Mouse (Mus musculus) liver, embryonic 12.5 days (tissue): ENCODE measurements around the gene Cyp27b1. TPM values are rescaled to one million over a fixed set of nuclear protein-coding genes. Genes with fewer than 3 reads are reported as not detected.

ENCODE experiments used
- ATAC-seq: fragments of 200-750 bp; cut with Nextera tagmentation; 2 replicates; pipeline ENCODE4 v1.8.0; 2017; ENCODE audit warnings: moderate number of reproducible peaks, mild to moderate bottlenecking, moderate library complexity
- H3K27ac ChIP-seq: fragments of 300-500 bp; sonication (generic); 2 replicates; pipeline ENCODE4 v1.5.1; 2016; ENCODE audit warnings: mild to moderate bottlenecking
- H3K27me3 ChIP-seq: fragments of 300-500 bp; sonication (generic); replicated peaks from 2 replicates; pipeline ENCODE4 v1.6.1; 2016; ENCODE audit warnings: mild to moderate bottlenecking, moderate library complexity
- H3K36me3 ChIP-seq: fragments of 300-500 bp; sonication (generic); 2 replicates; pipeline ENCODE4 v1.6.1; 2016; ENCODE audit warnings: mild to moderate bottlenecking, moderate library complexity
- H3K4me1 ChIP-seq: fragments of 300-500 bp; sonication (generic); 2 replicates; pipeline ENCODE4 v1.6.1; 2016
- H3K4me2 ChIP-seq: fragments of 300-500 bp; sonication (generic); 2 replicates; pipeline ENCODE4 v1.6.1; 2016; ENCODE audit warnings: mild to moderate bottlenecking, moderate library complexity
- H3K4me3 ChIP-seq: fragments of 300-500 bp; sonication (generic); 2 replicates; pipeline ENCODE4 v1.5.1; 2016; ENCODE audit warnings: mild to moderate bottlenecking, moderate library complexity
- H3K9ac ChIP-seq: fragments of 300-500 bp; sonication (generic); 2 replicates; pipeline ENCODE4 v1.6.1; 2016; ENCODE audit warnings: mild to moderate bottlenecking, moderate library complexity
- H3K9me3 ChIP-seq: fragments of 300-500 bp; sonication (generic); replicated peaks from 2 replicates; pipeline ENCODE4 v1.6.1; 2016; ENCODE audit warnings: mild to moderate bottlenecking, moderate library complexity
- WGBS: fragments of 180-500 bp; shearing (Covaris S2); methylation state at CpG from one replicate; pipeline ENCODE4 v1.1.7; 2016; ENCODE audit not compliant: insufficient replicate concordance; 5-methylcytosine and 5-hydroxymethylcytosine counted together
- polyA plus RNA-seq: library from polyadenylated mRNA; unstranded; fragments of >200 nt; fragmentation: Nextera tagmentation; extraction: Ambion mirVana; gene quantifications from 2 replicates; pipeline ENCODE4 v1.2.1, GENCODE M21; 2016

Gene Cyp27b1
- polyA plus RNA-seq, 1 experiment from 2014 or later, result 0.10 TPM

DNA sequence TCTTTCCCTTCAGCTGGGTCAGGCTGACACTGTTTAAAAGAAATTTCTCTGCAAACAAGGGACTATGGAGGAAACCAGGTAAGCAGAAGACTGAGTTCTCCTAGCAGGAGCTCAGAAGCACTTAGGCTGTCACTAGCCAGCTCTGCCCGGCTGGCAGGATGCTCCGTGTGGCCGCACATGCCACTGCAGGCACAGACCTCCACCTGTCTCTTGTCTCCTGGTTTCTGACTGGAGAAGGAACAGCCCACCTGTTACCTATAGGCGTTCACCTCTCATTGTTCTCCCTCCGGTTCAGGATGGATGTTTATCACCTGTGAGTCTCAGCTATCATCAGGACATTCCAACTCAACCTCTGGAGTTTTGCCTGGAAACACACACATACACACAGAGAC, 35.9 kb downstream of the Cyp27b1 start:
- Histone ChIP-seq H3K27me3 (peaks cover 56% of the 10 kb centered on the region), H3K36me3 (no peaks in the 10 kb centered on the region), H3K4me3 (no peak overlapping the region), H3K4me2 (no peak overlapping the region), H3K9ac (no peak overlapping the region), H3K27ac (no peak overlapping the region), H3K9me3 (no peaks in the 10 kb centered on the region), H3K4me1 (peaks cover 36% of the 10 kb centered on the region)
- WGBS, result 64% methylated on average over 5 of the region's 5 CpGs
- no peak for ATAC-seq

DNA sequence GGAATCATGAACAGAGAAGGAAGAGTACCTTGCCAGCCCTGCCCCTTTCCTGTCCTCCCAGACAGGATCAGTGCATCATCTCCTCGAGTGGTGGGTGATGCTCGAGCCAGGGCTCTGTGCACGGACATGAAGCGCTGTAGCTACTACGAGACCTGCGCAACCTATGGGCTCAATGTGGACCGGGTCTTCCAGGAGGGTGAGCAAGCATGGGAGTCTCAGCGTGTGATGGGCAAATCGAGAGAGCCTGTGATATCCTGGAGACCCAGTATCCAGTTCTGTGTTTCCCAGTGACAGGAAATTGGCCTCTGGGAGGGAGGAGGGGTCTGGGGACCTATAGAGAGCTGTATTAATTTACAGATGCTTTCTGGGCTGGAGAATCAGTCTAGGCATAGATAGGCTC, 37.0 kb downstream of the Cyp27b1 start:
- H3K27ac ChIP-seq, result no peak overlapping the region
- peaks cover 56% of the 10 kb centered on the region for H3K27me3 ChIP-seq
- H3K9ac ChIP-seq, result no peak overlapping the region
- 73% methylated on average over 9 of the region's 9 CpGs for WGBS
- H3K4me2 ChIP-seq, result no peak overlapping the region
- H3K4me3 ChIP-seq, result no peak overlapping the region
- no peaks in the 10 kb centered on the region for H3K9me3 ChIP-seq
- no peak for ATAC-seq
- no peaks in the 10 kb centered on the region for H3K36me3 ChIP-seq
- peaks cover 25% of the 10 kb centered on the region for H3K4me1 ChIP-seq

DNA sequence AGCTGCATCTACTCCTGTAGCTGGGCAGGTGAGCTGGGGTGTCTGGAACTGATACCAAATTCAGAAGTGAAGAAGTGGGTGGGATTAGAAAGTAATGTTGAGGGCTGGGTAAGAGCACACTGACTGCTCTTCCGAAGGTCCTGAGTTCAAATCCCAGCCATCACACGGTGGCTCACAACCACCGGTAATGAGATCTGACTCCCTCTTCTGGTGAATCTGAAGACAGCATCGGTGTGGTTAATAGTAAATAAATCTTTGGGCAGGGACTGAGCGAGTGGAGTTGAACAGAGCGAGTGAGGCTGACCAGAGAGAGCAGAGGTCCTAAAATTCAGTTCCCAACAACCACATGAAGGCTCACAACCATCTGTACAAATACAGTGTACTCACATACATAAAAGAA, 37.6 kb downstream of the Cyp27b1 start:
- WGBS, result 67% methylated on average over 6 of the region's 6 CpGs
- Histone ChIP-seq H3K9me3 (no peaks in the 10 kb centered on the region), H3K27ac (no peak overlapping the region), H3K36me3 (no peaks in the 10 kb centered on the region), H3K4me1 (peaks cover 21% of the 10 kb centered on the region), H3K4me2 (no peak overlapping the region), H3K27me3 (peaks cover 56% of the 10 kb centered on the region), H3K4me3 (no peak overlapping the region), H3K9ac (no peak overlapping the region)
- ATAC-seq, result no peak

GRCm38 (mm10) chr10:127090560-127091411, 42.7 kb downstream of the Cyp27b1 start:
- Histone ChIP-seq H3K27me3 (peaks cover 44% of the 10 kb centered on the region), H3K4me2 (peak overlapping the region; percentile 51)

DNA sequence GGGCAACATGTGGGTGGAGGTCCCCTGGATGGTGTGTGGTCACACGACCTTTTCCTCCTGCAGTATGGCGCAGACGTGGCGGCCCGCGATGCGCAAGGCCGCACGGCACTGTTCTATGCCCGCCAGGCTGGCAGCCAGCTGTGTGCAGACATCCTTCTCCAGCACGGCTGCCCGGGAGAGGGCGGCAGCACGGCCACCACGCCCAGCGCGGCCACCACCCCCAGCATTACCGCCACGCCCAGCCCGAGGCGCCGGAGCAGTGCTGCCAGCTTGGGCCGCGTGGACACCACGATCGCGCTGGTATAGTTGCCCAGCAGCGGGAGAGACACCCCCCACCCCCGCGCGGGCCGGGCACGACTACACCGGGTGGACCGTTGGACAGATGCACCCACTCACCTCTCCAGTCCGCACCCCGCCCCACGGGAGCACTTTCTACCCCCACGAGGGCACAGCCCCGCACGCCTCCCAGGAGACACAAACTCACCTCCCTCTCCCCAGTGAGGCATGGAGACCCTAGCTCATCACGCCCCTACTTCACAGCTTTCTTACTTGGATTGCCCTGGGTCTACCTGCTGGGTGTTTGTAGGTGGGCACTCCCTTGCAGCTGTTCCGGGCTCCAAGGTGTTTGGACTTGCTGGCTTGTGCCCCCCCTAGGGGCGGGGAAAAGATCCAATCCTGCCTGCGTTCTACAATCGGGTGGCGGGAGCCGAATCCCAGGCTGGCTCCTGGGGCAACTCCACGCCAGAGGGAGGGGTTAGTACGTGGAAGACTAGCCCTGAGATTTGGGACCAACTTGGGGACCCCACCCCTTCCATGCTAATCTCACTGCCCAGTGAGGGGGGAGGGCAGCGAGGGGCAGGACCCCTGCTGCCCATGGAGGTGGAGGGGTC, 43.7 kb downstream of the Cyp27b1 start:
- peak overlapping the region; percentile 16; the same call in 1 of the 2 replicates for H3K4me3 ChIP-seq
- H3K27me3 ChIP-seq, result peaks cover 44% of the 10 kb centered on the region
- H3K9me3 ChIP-seq, result no peaks in the 10 kb centered on the region
- peaks cover 18% of the 10 kb centered on the region for H3K36me3 ChIP-seq
- H3K4me2 ChIP-seq, result peak overlapping the region; percentile 51
- WGBS, result 31% methylated on average over 50 of the region's 51 CpGs
- no peak overlapping the region for H3K9ac ChIP-seq
- peak; percentile 56 for ATAC-seq
- peaks cover 23% of the 10 kb centered on the region for H3K4me1 ChIP-seq
- no peak overlapping the region for H3K27ac ChIP-seq

More at GRCm38 (mm10) chr10:127090560-127091411, 42.7 kb downstream of the Cyp27b1 start:
- no peak for ATAC-seq
- Histone ChIP-seq H3K4me1 (peaks cover 23% of the 10 kb centered on the region), H3K9me3 (no peaks in the 10 kb centered on the region), H3K36me3 (peaks cover 8% of the 10 kb centered on the region), H3K4me3 (0 out of 2 replicates have a peak overlapping the region, but pooled peaks have one; percentile 16), H3K9ac (no peak overlapping the region), H3K27ac (no peak overlapping the region)
- 40% methylated on average over 57 of the region's 57 CpGs for WGBS

DNA sequence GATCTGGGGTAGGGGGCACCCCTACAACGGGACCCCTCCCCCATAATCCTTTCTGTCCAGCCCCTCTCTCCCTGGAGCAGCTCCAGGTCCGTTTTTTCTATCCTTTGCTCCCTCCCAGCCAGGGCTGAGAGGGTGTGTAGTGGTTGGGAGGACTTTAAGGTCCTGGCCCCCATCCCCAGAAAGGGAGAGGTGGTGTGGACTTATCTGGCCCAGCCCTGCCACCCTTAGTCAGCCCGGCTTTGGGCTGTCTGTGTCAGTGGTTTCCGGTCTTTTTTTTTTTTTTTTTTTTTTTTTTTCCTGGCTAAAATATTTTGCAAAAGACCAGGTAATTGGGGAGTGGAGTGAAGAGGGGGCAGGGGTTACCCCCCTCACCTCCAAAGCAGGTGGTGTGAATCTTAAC, 44.7 kb downstream of the Cyp27b1 start:
- Histone ChIP-seq H3K27me3 (peaks cover 44% of the 10 kb centered on the region), H3K27ac (no peak overlapping the region), H3K9me3 (no peaks in the 10 kb centered on the region), H3K9ac (no peak overlapping the region), H3K4me2 (no peak overlapping the region), H3K4me1 (peaks cover 23% of the 10 kb centered on the region), H3K4me3 (no peak overlapping the region), H3K36me3 (peaks cover 28% of the 10 kb centered on the region)
- 31% methylated on average over 4 of the region's 4 CpGs for WGBS
- ATAC-seq, result no peak

GRCm38 (mm10) chr10:127094382-127094802, 46.3 kb downstream of the Cyp27b1 start:
- no peak overlapping the region for H3K4me3 ChIP-seq
- H3K9me3 ChIP-seq, result no peaks in the 10 kb centered on the region
- H3K27ac ChIP-seq, result no peak overlapping the region
- H3K4me2 ChIP-seq, result no peak overlapping the region
- H3K27me3 ChIP-seq, result peaks cover 34% of the 10 kb centered on the region
- ATAC-seq, result no peak
- H3K4me1 ChIP-seq, result peaks cover 29% of the 10 kb centered on the region
- no peak overlapping the region for H3K9ac ChIP-seq
- 56% methylated on average over 7 of the region's 7 CpGs for WGBS
- peaks cover 44% of the 10 kb centered on the region for H3K36me3 ChIP-seq

GRCm38 (mm10) chr10:127098514-127098913, 50.5 kb downstream of the Cyp27b1 start:
- Histone ChIP-seq H3K4me1 (peaks cover 35% of the 10 kb centered on the region), H3K27me3 (no peaks in the 10 kb centered on the region), H3K9me3 (no peaks in the 10 kb centered on the region), H3K4me3 (no peak overlapping the region), H3K36me3 (peaks cover 57% of the 10 kb centered on the region), H3K4me2 (no peak overlapping the region), H3K27ac (no peak overlapping the region), H3K9ac (no peak overlapping the region)
- ATAC-seq, result no peak
- WGBS, result 78% methylated on average over 20 of the region's 20 CpGs

DNA sequence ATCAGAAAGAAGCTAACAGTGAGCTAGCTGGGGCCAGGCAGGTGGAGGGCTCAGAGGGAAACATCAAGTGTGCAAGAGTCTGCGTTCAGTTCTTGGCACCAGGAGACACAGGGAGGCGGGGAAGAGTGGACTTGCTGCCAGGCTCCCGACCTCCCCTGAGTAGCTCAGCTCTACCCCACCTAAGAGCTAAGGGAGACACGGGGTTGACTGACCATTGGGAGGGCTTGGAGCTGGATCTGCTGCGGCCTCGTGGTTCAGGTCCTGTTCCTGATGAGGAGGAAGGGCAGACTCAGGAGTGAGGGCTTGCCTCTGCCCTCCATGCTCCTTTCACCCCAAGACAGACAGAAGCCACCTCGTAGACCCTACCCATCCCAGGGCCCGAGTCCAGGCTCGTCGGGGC, 51.1 kb downstream of the Cyp27b1 start:
- Histone ChIP-seq H3K4me3 (no peak overlapping the region), H3K27ac (no peak overlapping the region), H3K27me3 (no peaks in the 10 kb centered on the region), H3K9me3 (no peaks in the 10 kb centered on the region), H3K4me1 (peaks cover 41% of the 10 kb centered on the region), H3K9ac (no peak overlapping the region), H3K4me2 (no peak overlapping the region), H3K36me3 (peaks cover 57% of the 10 kb centered on the region)
- no peak for ATAC-seq
- WGBS, result 77% methylated on average over 10 of the region's 10 CpGs

- Histone ChIP-seq H3K27ac (0 out of 2 replicates have a peak overlapping the region, but pooled peaks have one; percentile 62), H3K4me2 (peak overlapping the region; percentile 35), H3K36me3 (peaks cover 58% of the 10 kb centered on the region), H3K4me3 (no peak overlapping the region), H3K9ac (no peak overlapping the region), H3K4me1 (peaks cover 44% of the 10 kb centered on the region), H3K9me3 (no peaks in the 10 kb centered on the region), H3K27me3 (no peaks in the 10 kb centered on the region)
- WGBS, result 76% methylated on average over 15 of the region's 15 CpGs
- no peak for ATAC-seq
Measured at GRCm38 (mm10) chr10:127099868-127100267, 51.8 kb downstream of the Cyp27b1 start.

DNA sequence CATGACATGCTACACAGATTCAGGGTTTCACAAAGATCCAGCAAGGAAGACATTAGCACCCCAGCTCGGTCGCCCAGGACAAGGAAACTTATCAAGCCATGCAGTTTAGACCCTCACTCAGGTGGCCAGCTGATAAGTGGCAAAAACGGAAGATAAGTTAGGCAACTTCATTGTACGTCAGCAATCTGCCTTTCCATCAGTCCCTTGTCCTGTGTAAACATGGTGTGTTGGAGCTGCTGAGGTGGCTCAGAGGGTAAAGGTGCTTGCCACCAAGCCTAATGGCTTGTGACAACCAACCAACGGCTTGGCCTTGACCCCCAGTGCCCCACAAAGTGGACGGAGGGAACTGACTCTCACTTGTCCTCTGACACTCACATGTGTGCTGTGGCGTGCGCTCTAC, 52.4 kb downstream of the Cyp27b1 start:
- no peak overlapping the region for H3K9ac ChIP-seq
- ATAC-seq, result peak; percentile 73
- H3K36me3 ChIP-seq, result peaks cover 57% of the 10 kb centered on the region
- H3K4me3 ChIP-seq, result no peak overlapping the region
- 27% methylated on average over 8 of the region's 8 CpGs for WGBS
- H3K9me3 ChIP-seq, result no peaks in the 10 kb centered on the region
- peak overlapping the region; percentile 62 for H3K27ac ChIP-seq
- H3K4me2 ChIP-seq, result peak overlapping the region; percentile 35
- no peaks in the 10 kb centered on the region for H3K27me3 ChIP-seq
- H3K4me1 ChIP-seq, result peaks cover 44% of the 10 kb centered on the region

- H3K36me3 ChIP-seq, result peaks cover 55% of the 10 kb centered on the region
- no peak overlapping the region for H3K4me2 ChIP-seq
- no peak overlapping the region for H3K27ac ChIP-seq
- H3K27me3 ChIP-seq, result no peaks in the 10 kb centered on the region
- peaks cover 44% of the 10 kb centered on the region for H3K4me1 ChIP-seq
- no peak overlapping the region for H3K9ac ChIP-seq
- ATAC-seq, result no peak
- 52% methylated on average over 6 of the region's 6 CpGs for WGBS
- H3K4me3 ChIP-seq, result no peak overlapping the region
- no peaks in the 10 kb centered on the region for H3K9me3 ChIP-seq
Measured at GRCm38 (mm10) chr10:127101151-127101550, 53.1 kb downstream of the Cyp27b1 start.
